Mouse (Mus musculus): ENCODE results near the gene Cidec. TPM values are rescaled to one million over a fixed set of nuclear protein-coding genes. Genes with fewer than 3 reads are reported as not detected.

Cidec gene
- polyA plus RNA-seq, 1 experiment from 2014 or later, result 0.19 TPM

GRCm38 (mm10) chr6:113473246-113473645 lies 37.7 kb upstream of the Cidec start:
- DNase-seq (ENCODE audit: low spot score) (no peak), ATAC-seq (ENCODE audit: insufficient read depth, low FRiP score, low TSS enrichment) (no peak)
- no peak overlapping the region for H3K9ac ChIP-seq (ENCODE audit: low read length)
- 79% methylated on average over 2 of the region's 2 CpGs for WGBS
- no peaks in the 10 kb centered on the region for H3K36me3 ChIP-seq (ENCODE audit: control insufficient read depth, insufficient read depth, low read length)
- no peaks in the 10 kb centered on the region for H3K9me3 ChIP-seq (ENCODE audit: control insufficient read depth, low read length)
- H3K4me3 ChIP-seq (ENCODE audit: low read depth, low read length), result no peak overlapping the region
- peaks cover 5% of the 10 kb centered on the region for H3K4me1 ChIP-seq (ENCODE audit: control insufficient read depth, insufficient read depth, low read length)
- no peak overlapping the region for H3K4me2 ChIP-seq (ENCODE audit: low read depth)
- peaks cover 7% of the 10 kb centered on the region; the same call in 1 of the 2 replicates for H3K27me3 ChIP-seq (ENCODE audit: control insufficient read depth, insufficient read depth, low read length)
- no peak overlapping the region for H3K27ac ChIP-seq (ENCODE audit: low read depth, low read length)

GRCm38 (mm10) chr6:113472061-113472460 lies 36.5 kb upstream of the Cidec start:
- Histone ChIP-seq H3K9me3 (ENCODE audit: control insufficient read depth, low read length) (no peaks in the 10 kb centered on the region), H3K27me3 (ENCODE audit: control insufficient read depth, insufficient read depth, low read length) (peaks cover 7% of the 10 kb centered on the region; the same call in 1 of the 2 replicates), H3K27ac (ENCODE audit: low read depth, low read length) (no peak overlapping the region), H3K4me3 (ENCODE audit: low read depth, low read length) (no peak overlapping the region), H3K4me1 (ENCODE audit: control insufficient read depth, insufficient read depth, low read length) (peaks cover 5% of the 10 kb centered on the region), H3K9ac (ENCODE audit: low read length) (no peak overlapping the region), H3K4me2 (ENCODE audit: low read depth) (no peak overlapping the region), H3K36me3 (ENCODE audit: control insufficient read depth, insufficient read depth, low read length) (no peaks in the 10 kb centered on the region)
- 59% methylated on average over 10 of the region's 10 CpGs for WGBS
- DNase-seq (ENCODE audit: low spot score), result no peak
- no peak for ATAC-seq (ENCODE audit: insufficient read depth, low FRiP score, low TSS enrichment)

GRCm38 (mm10) chr6:113471297-113471936 lies 35.9 kb upstream of the Cidec start, which contains the start of gene Il17rc:
Gene Il17rc (plus strand): TSS chr6:113471427.
- Histone ChIP-seq H3K36me3 (ENCODE audit: control insufficient read depth, insufficient read depth, low read length) (no peaks in the 10 kb centered on the region), H3K4me1 (ENCODE audit: control insufficient read depth, insufficient read depth, low read length) (peaks cover 5% of the 10 kb centered on the region), H3K4me3 (ENCODE audit: low read depth, low read length) (no peak within 1 kb of the TSS), H3K27ac (ENCODE audit: low read depth, low read length) (no peak within 1 kb of the TSS), H3K9me3 (ENCODE audit: control insufficient read depth, low read length) (no peaks in the 10 kb centered on the region), H3K9ac (ENCODE audit: low read length) (no peak within 1 kb of the TSS; the same call in 1 of the 2 replicates), H3K4me2 (ENCODE audit: low read depth) (no peak within 1 kb of the TSS), H3K27me3 (ENCODE audit: control insufficient read depth, insufficient read depth, low read length) (peaks cover 7% of the 10 kb centered on the region; the same call in 1 of the 2 replicates)
- DNase-seq (ENCODE audit: low spot score), result no peak
- 29% methylated on average over 12 of the region's 12 CpGs for WGBS
- no peak for ATAC-seq (ENCODE audit: insufficient read depth, low FRiP score, low TSS enrichment)

GRCm38 (mm10) chr6:113469432-113469831 lies 33.9 kb upstream of the Cidec start:
- Histone ChIP-seq H3K36me3 (ENCODE audit: control insufficient read depth, insufficient read depth, low read length) (no peaks in the 10 kb centered on the region), H3K9ac (ENCODE audit: low read length) (peak overlapping the region; percentile 52), H3K4me1 (ENCODE audit: control insufficient read depth, insufficient read depth, low read length) (peaks cover 5% of the 10 kb centered on the region), H3K27ac (ENCODE audit: low read depth, low read length) (no peak overlapping the region), H3K9me3 (ENCODE audit: control insufficient read depth, low read length) (no peaks in the 10 kb centered on the region), H3K4me2 (ENCODE audit: low read depth) (peak overlapping the region; percentile 56), H3K4me3 (ENCODE audit: low read depth, low read length) (peak overlapping the region; percentile 33), H3K27me3 (ENCODE audit: control insufficient read depth, insufficient read depth, low read length) (peaks cover 7% of the 10 kb centered on the region; the same call in 1 of the 2 replicates)
- 1% methylated on average over 31 of the region's 31 CpGs for WGBS
- DNase-seq (ENCODE audit: low spot score) (peak; percentile 84), ATAC-seq (ENCODE audit: insufficient read depth, low FRiP score, low TSS enrichment) (peak; percentile 73)

GRCm38 (mm10) chr6:113469021-113469420 lies 33.5 kb upstream of the Cidec start:
- peak; percentile 62 for ATAC-seq (ENCODE audit: insufficient read depth, low FRiP score, low TSS enrichment)
- no peaks in the 10 kb centered on the region for H3K9me3 ChIP-seq (ENCODE audit: control insufficient read depth, low read length)
- H3K27me3 ChIP-seq (ENCODE audit: control insufficient read depth, insufficient read depth, low read length), result peaks cover 7% of the 10 kb centered on the region; the same call in 1 of the 2 replicates
- DNase-seq (ENCODE audit: low spot score), result peak; percentile 70
- H3K27ac ChIP-seq (ENCODE audit: low read depth, low read length), result no peak overlapping the region
- peaks cover 5% of the 10 kb centered on the region for H3K4me1 ChIP-seq (ENCODE audit: control insufficient read depth, insufficient read depth, low read length)
- no peaks in the 10 kb centered on the region for H3K36me3 ChIP-seq (ENCODE audit: control insufficient read depth, insufficient read depth, low read length)
- H3K4me2 ChIP-seq (ENCODE audit: low read depth), result peak overlapping the region; percentile 56
- WGBS, result 11% methylated on average over 9 of the region's 9 CpGs
- H3K9ac ChIP-seq (ENCODE audit: low read length), result peak overlapping the region; percentile 52
- H3K4me3 ChIP-seq (ENCODE audit: low read depth, low read length), result peak overlapping the region; percentile 33

- 63% methylated on average over 3 of the region's 3 CpGs for WGBS
- Histone ChIP-seq H3K4me2 (ENCODE audit: low read depth) (no peak overlapping the region), H3K27ac (ENCODE audit: low read depth, low read length) (no peak overlapping the region), H3K9ac (ENCODE audit: low read length) (no peak overlapping the region), H3K36me3 (ENCODE audit: control insufficient read depth, insufficient read depth, low read length) (no peaks in the 10 kb centered on the region), H3K4me3 (ENCODE audit: low read depth, low read length) (no peak overlapping the region), H3K9me3 (ENCODE audit: control insufficient read depth, low read length) (no peaks in the 10 kb centered on the region), H3K27me3 (ENCODE audit: control insufficient read depth, insufficient read depth, low read length) (peaks cover 7% of the 10 kb centered on the region; the same call in 1 of the 2 replicates), H3K4me1 (ENCODE audit: control insufficient read depth, insufficient read depth, low read length) (peaks cover 5% of the 10 kb centered on the region)
- ATAC-seq (ENCODE audit: insufficient read depth, low FRiP score, low TSS enrichment) (no peak), DNase-seq (ENCODE audit: low spot score) (no peak)
Observed at GRCm38 (mm10) chr6:113468512-113468911, 33.0 kb upstream of the Cidec start.

GRCm38 (mm10) chr6:113465602-113466001 lies 30.0 kb upstream of the Cidec start:
- ATAC-seq (ENCODE audit: insufficient read depth, low FRiP score, low TSS enrichment), result no peak
- no peak overlapping the region for H3K9ac ChIP-seq (ENCODE audit: low read length)
- H3K4me3 ChIP-seq (ENCODE audit: low read depth, low read length), result no peak overlapping the region
- DNase-seq (ENCODE audit: low spot score), result no peak
- H3K4me2 ChIP-seq (ENCODE audit: low read depth), result no peak overlapping the region
- 53% methylated on average over 5 of the region's 5 CpGs for WGBS
- H3K27me3 ChIP-seq (ENCODE audit: control insufficient read depth, insufficient read depth, low read length), result peaks cover 5% of the 10 kb centered on the region; the same call in 1 of the 2 replicates
- no peaks in the 10 kb centered on the region for H3K9me3 ChIP-seq (ENCODE audit: control insufficient read depth, low read length)
- no peak overlapping the region for H3K27ac ChIP-seq (ENCODE audit: low read depth, low read length)
- no peaks in the 10 kb centered on the region for H3K36me3 ChIP-seq (ENCODE audit: control insufficient read depth, insufficient read depth, low read length)
- peaks cover 5% of the 10 kb centered on the region; the same call in 1 of the 2 replicates for H3K4me1 ChIP-seq (ENCODE audit: control insufficient read depth, insufficient read depth, low read length)

- no peaks in the 10 kb centered on the region for H3K36me3 ChIP-seq (ENCODE audit: control insufficient read depth, insufficient read depth, low read length)
- H3K4me1 ChIP-seq (ENCODE audit: control insufficient read depth, insufficient read depth, low read length), result no peaks in the 10 kb centered on the region
- no peak overlapping the region for H3K4me3 ChIP-seq (ENCODE audit: low read depth, low read length)
- H3K9me3 ChIP-seq (ENCODE audit: control insufficient read depth, low read length), result no peaks in the 10 kb centered on the region
- H3K27me3 ChIP-seq (ENCODE audit: control insufficient read depth, insufficient read depth, low read length), result no peaks in the 10 kb centered on the region
- no peak overlapping the region for H3K9ac ChIP-seq (ENCODE audit: low read length)
- ATAC-seq (ENCODE audit: insufficient read depth, low FRiP score, low TSS enrichment) (no peak), DNase-seq (ENCODE audit: low spot score) (no peak)
- H3K27ac ChIP-seq (ENCODE audit: low read depth, low read length), result no peak overlapping the region
- 70% methylated on average over 7 of the region's 7 CpGs for WGBS
- no peak overlapping the region for H3K4me2 ChIP-seq (ENCODE audit: low read depth)
Observed at GRCm38 (mm10) chr6:113464040-113464439, 28.5 kb upstream of the Cidec start.

GRCm38 (mm10) chr6:113458635-113459034 lies 23.1 kb upstream of the Cidec start:
- no peaks in the 10 kb centered on the region for H3K9me3 ChIP-seq (ENCODE audit: control insufficient read depth, low read length)
- WGBS, result 72% methylated on average over 10 of the region's 10 CpGs
- DNase-seq (ENCODE audit: low spot score), result no peak

More at GRCm38 (mm10) chr6:113458635-113459034, 23.1 kb upstream of the Cidec start:
- Histone ChIP-seq H3K27me3 (ENCODE audit: control insufficient read depth, insufficient read depth, low read length) (no peaks in the 10 kb centered on the region), H3K4me2 (ENCODE audit: low read depth) (no peak overlapping the region), H3K9ac (ENCODE audit: low read length) (no peak overlapping the region), H3K36me3 (ENCODE audit: control insufficient read depth, insufficient read depth, low read length) (no peaks in the 10 kb centered on the region), H3K4me1 (ENCODE audit: control insufficient read depth, insufficient read depth, low read length) (no peaks in the 10 kb centered on the region), H3K27ac (ENCODE audit: low read depth, low read length) (no peak overlapping the region), H3K4me3 (ENCODE audit: low read depth, low read length) (no peak overlapping the region)
- ATAC-seq (ENCODE audit: insufficient read depth, low FRiP score, low TSS enrichment), result no peak

Data from neural tube, embryonic 11.5 days (tissue).